Mouse (Mus musculus): ENCODE results near the gene Nipsnap1. TPM values are rescaled to one million over a fixed set of nuclear protein-coding genes. Genes with fewer than 3 reads are reported as not detected.
A peak's percentile ranks its signal among the peaks of the same experiment; 100 is the strongest.

The Nipsnap1 gene
- total and polyA plus RNA-seq, 3 experiments: 53.5 to 97.9 (median 79.3) TPM

DNA sequence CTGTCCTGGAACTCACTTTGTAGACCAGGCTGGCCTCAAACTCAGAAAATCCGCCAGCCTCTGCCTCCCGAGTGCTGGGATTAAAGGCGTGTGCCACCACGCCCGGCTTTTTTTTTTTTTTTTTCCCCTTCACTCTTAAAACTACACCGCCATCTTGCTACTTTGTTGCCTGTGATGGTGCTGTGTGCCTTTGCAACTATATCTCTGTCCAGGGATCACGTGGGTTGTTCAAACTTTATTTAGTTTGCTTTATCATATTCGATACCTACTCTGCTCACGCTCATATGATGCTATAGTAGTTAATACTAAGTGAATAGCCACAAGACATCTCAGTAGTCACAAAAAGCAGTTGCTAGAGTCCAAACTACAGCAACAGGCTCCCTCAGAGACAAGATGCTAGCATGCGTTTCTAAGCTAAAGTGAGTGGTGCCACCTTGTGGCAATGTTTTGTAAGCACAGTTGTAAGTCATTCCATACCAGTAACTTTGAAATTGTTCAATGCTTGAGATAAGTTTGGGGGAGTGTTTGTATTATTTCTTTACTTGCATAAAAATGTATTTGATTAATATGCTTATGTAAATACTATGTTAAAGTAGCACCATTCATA is 8.0 kb upstream of the Nipsnap1 start:
- no peak overlapping the region for H3K9ac ChIP-seq (ENCODE audit: insufficient read depth, low read depth)
- H3K27ac ChIP-seq (ENCODE audit: insufficient read depth, low read depth): no peak overlapping the region
- TF ChIP-seq BHLHE40 (IDR thresholded peaks at IDR 0.05; ENCODE audit: low read depth, low read length) (no peak; the same call in 1 of the 2 replicates), CTCF (conservative IDR thresholded peaks at IDR 0.05 in 1 of 2, IDR thresholded peaks at IDR 0.05 in 1 of 2; ENCODE audit: low read depth in 2 of 2, low read length in 2 of 2) (peak; percentile 86 to 97; a peak in 3 of 4 replicates), MEF2A (IDR thresholded peaks at IDR 0.05; ENCODE audit: borderline replicate concordance, low read depth, low read length) (no peak), ELF1 (IDR thresholded peaks at IDR 0.05; ENCODE audit: low read depth, low read length) (no peak), CHD1 (IDR thresholded peaks at IDR 0.05; ENCODE audit: low read depth, low read length) (no peak), SMC3 (IDR thresholded peaks at IDR 0.05; ENCODE audit: low read depth, low read length) (peak; percentile 95), NELFE (IDR thresholded peaks at IDR 0.05; ENCODE audit: low read depth, low read length) (peak; percentile 48; the same call in 1 of the 2 replicates), GABPA (IDR thresholded peaks at IDR 0.05; ENCODE audit: insufficient replicate concordance, low read depth, low read length) (no peak), TCF12 (IDR thresholded peaks at IDR 0.05; ENCODE audit: low read depth, low read length) (no peak), E2F4 (IDR thresholded peaks at IDR 0.05; ENCODE audit: insufficient replicate concordance, low read depth, low read length) (0 out of 2 replicates have a peak, but pooled peaks have one; percentile 72), MXI1 (IDR thresholded peaks at IDR 0.05; ENCODE audit: low read depth, low read length) (no peak), MAX (IDR thresholded peaks at IDR 0.05; ENCODE audit: low read length) (peak; percentile 65; the same call in 1 of the 2 replicates), USF1 (IDR thresholded peaks at IDR 0.05; ENCODE audit: low read depth, low read length) (peak; percentile 2; the same call in 1 of the 2 replicates), ETS1 (conservative IDR thresholded peaks at IDR 0.05; ENCODE audit: low read depth, low read length) (no peak), RCOR1 (conservative IDR thresholded peaks at IDR 0.05; ENCODE audit: low read depth, low read length) (no peak), KAT2A (IDR thresholded peaks at IDR 0.05; ENCODE audit: insufficient replicate concordance, low read length) (no peak), RAD21 (IDR thresholded peaks at IDR 0.05; ENCODE audit: low read depth, low read length) (peak; percentile 96), MAFK (IDR thresholded peaks at IDR 0.05; ENCODE audit: insufficient replicate concordance, low read length) (no peak), MAZ (IDR thresholded peaks at IDR 0.05; ENCODE audit: low read depth, low read length) (no peak), POLR2A (IDR thresholded peaks at IDR 0.05; ENCODE audit: low read depth, low read length) (no peak), ZMIZ1 (IDR thresholded peaks at IDR 0.05; ENCODE audit: low read depth, low read length) (no peak), MYC (IDR thresholded peaks at IDR 0.05; ENCODE audit: low read depth, low read length) (peak; percentile 89), ZC3H11A (IDR thresholded peaks at IDR 0.05; ENCODE audit: low read depth, low read length) (no peak), ZNF384 (IDR thresholded peaks at IDR 0.05; ENCODE audit: low read depth, low read length) (0 out of 2 replicates have a peak, but pooled peaks have one; percentile 5), HCFC1 (IDR thresholded peaks at IDR 0.05; ENCODE audit: low read depth, low read length) (no peak), JUND (conservative IDR thresholded peaks at IDR 0.05; ENCODE audit: low read depth, low read length) (0 out of 2 replicates have a peak, but pooled peaks have one; percentile 54), TBP (conservative IDR thresholded peaks at IDR 0.05; ENCODE audit: low read depth, low read length) (0 out of 2 replicates have a peak, but pooled peaks have one; percentile 23), UBTF (IDR thresholded peaks at IDR 0.05; ENCODE audit: low read depth, low read length) (no peak), USF2 (conservative IDR thresholded peaks at IDR 0.05; ENCODE audit: low read depth, low read length) (no peak), NRF1 (IDR thresholded peaks at IDR 0.05; ENCODE audit: low read depth, low read length) (no peak)
- H3K36me3 ChIP-seq (replicated peaks in 1 of 2; ENCODE audit: control insufficient read depth in 1 of 2, insufficient read depth in 1 of 2, low read length in 1 of 2): no peaks in the 10 kb centered on the region
- H3K4me1 ChIP-seq (ENCODE audit: control insufficient read depth in 1 of 2, insufficient read depth in 2 of 2): peaks cover 2 to 17% of the 10 kb centered on the region in 2 experiments
- H3K4me2 ChIP-seq (ENCODE audit: insufficient read depth, low read depth, poor library complexity, severe bottlenecking): no peak overlapping the region
- H3K79me2 ChIP-seq (replicated peaks; ENCODE audit: control insufficient read depth, extremely low read depth, insufficient read depth, poor library complexity, severe bottlenecking): no peaks in the 10 kb centered on the region
- no peaks in the 10 kb centered on the region for H3K9me3 ChIP-seq (replicated peaks; ENCODE audit: low read length)
- H3K4me3 ChIP-seq (replicated peaks in 1 of 3; ENCODE audit: low read depth in 2 of 3, low read length in 2 of 3, poor library complexity in 1 of 3): no peak overlapping the region
- dilution Hi-C loops (cut with MboI; ENCODE audit: extremely low pct_ligation_motif_present, extremely low pct_unique_long_range_greater_than_20kb, low sequenced_read_pairs): no loop called here
- peak; percentile 87 for DNase-seq (ENCODE audit: extremely low read depth)
- in situ Hi-C loops (cut with MboI; ENCODE audit: low pct_ligation_motif_present, low pct_unique_long_range_greater_than_20kb, low sequenced_read_pairs): no loop called here
- no peaks in the 10 kb centered on the region for H3K27me3 ChIP-seq (replicated peaks)

All from CH12.LX (cell line).